Mouse (Mus musculus): ENCODE data around the gene Wdr61.

Wdr61 gene

GRCm38 (mm10) chr9:54700746-54701145 is 33.6 kb downstream of the Wdr61 start:
- TF ChIP-seq GATA4 (IDR thresholded peaks at IDR 0.05; ENCODE audit: insufficient replicate concordance, low read length): no peak

- TF ChIP-seq GATA4 (IDR thresholded peaks at IDR 0.05; ENCODE audit: insufficient replicate concordance, low read length): no peak
These were observed 34.2 kb downstream of the Wdr61 start for GRCm38 (mm10) chr9:54700174-54700475.

- TF ChIP-seq GATA4 (IDR thresholded peaks at IDR 0.05; ENCODE audit: insufficient replicate concordance, low read length): no peak
These were observed 34.8 kb downstream of the Wdr61 start for GRCm38 (mm10) chr9:54699345-54700173.

GRCm38 (mm10) chr9:54699087-54699344 is 35.3 kb downstream of the Wdr61 start:
- TF ChIP-seq GATA4 (IDR thresholded peaks at IDR 0.05; ENCODE audit: insufficient replicate concordance, low read length): no peak

GRCm38 (mm10) chr9:54698318-54699086 is 35.8 kb downstream of the Wdr61 start, which contains the start of gene Dnaja4:
Gene Dnaja4 (plus strand): TSS chr9:54698873.
- no peak for TF ChIP-seq GATA4 (IDR thresholded peaks at IDR 0.05; ENCODE audit: insufficient replicate concordance, low read length)

- no peak for TF ChIP-seq GATA4 (IDR thresholded peaks at IDR 0.05; ENCODE audit: insufficient replicate concordance, low read length)
These were observed 44.9 kb downstream of the Wdr61 start for GRCm38 (mm10) chr9:54689446-54689845.

- TF ChIP-seq GATA4 (IDR thresholded peaks at IDR 0.05; ENCODE audit: insufficient replicate concordance, low read length): no peak
These were observed 46.8 kb downstream of the Wdr61 start for GRCm38 (mm10) chr9:54687246-54688236.

GRCm38 (mm10) chr9:54683814-54684605 is 50.3 kb downstream of the Wdr61 start:
- no peak for TF ChIP-seq GATA4 (IDR thresholded peaks at IDR 0.05; ENCODE audit: insufficient replicate concordance, low read length)

- TF ChIP-seq GATA4 (IDR thresholded peaks at IDR 0.05; ENCODE audit: insufficient replicate concordance, low read length): peak; percentile 17; the same call in 1 of the 2 replicates
These were observed 51.5 kb downstream of the Wdr61 start for GRCm38 (mm10) chr9:54682846-54683245.

- no peak for TF ChIP-seq GATA4 (IDR thresholded peaks at IDR 0.05; ENCODE audit: insufficient replicate concordance, low read length)
These were observed 57.8 kb downstream of the Wdr61 start for GRCm38 (mm10) chr9:54676531-54676986.

GRCm38 (mm10) chr9:54673887-54674286 is 60.4 kb downstream of the Wdr61 start:
- TF ChIP-seq GATA4 (IDR thresholded peaks at IDR 0.05; ENCODE audit: insufficient replicate concordance, low read length): no peak

GRCm38 (mm10) chr9:54671962-54672361 is 62.4 kb downstream of the Wdr61 start:
- TF ChIP-seq GATA4 (IDR thresholded peaks at IDR 0.05; ENCODE audit: insufficient replicate concordance, low read length): no peak

- no peak for TF ChIP-seq GATA4 (IDR thresholded peaks at IDR 0.05; ENCODE audit: insufficient replicate concordance, low read length)
These were observed 65.9 kb downstream of the Wdr61 start for GRCm38 (mm10) chr9:54668455-54668854.

GRCm38 (mm10) chr9:54666116-54666515 is 68.2 kb downstream of the Wdr61 start:
- no peak for TF ChIP-seq GATA4 (IDR thresholded peaks at IDR 0.05; ENCODE audit: insufficient replicate concordance, low read length)

Data from liver, adult (tissue).